Mouse (Mus musculus) neural tube, embryonic 12.5 days (tissue): ENCODE measurements at regions not wholly inside any gene's neighbourhood (a gene's known extent, or its start where the extent isn't known, plus 50 kb on each side); places are given as distances from the start of the nearest gene placed in this dataset.

ENCODE experiments used
- ATAC-seq: fragments of 200-750 bp; cut with Nextera tagmentation; 2 replicates; pipeline ENCODE4 v1.8.0; 2017; ENCODE audit warnings: low read depth, mild to moderate bottlenecking, moderate TSS enrichment, moderate library complexity; ENCODE audit not compliant: low FRiP score
- H3K27ac ChIP-seq: fragments of 300-500 bp; sonication (generic); 2 replicates; pipeline ENCODE4 v1.5.1; 2016
- H3K27me3 ChIP-seq: fragments of 300-500 bp; sonication (generic); replicated peaks from 2 replicates; pipeline ENCODE4 v1.6.1; 2016; ENCODE audit warnings: mild to moderate bottlenecking
- H3K36me3 ChIP-seq: fragments of 300-500 bp; sonication (generic); 2 replicates; pipeline ENCODE4 v1.6.1; 2016; ENCODE audit warnings: mild to moderate bottlenecking
- H3K4me1 ChIP-seq: fragments of 300-500 bp; sonication (generic); 2 replicates; pipeline ENCODE4 v1.6.1; 2016
- H3K4me2 ChIP-seq: fragments of 300-500 bp; sonication (generic); replicated peaks from 2 replicates; pipeline ENCODE4 v1.6.1; 2016; ENCODE audit warnings: mild to moderate bottlenecking
- H3K4me3 ChIP-seq: fragments of 300-500 bp; sonication (generic); 2 replicates; pipeline ENCODE4 v1.5.1; 2016
- H3K9ac ChIP-seq: fragments of 300-500 bp; sonication (generic); 2 replicates; pipeline ENCODE4 v1.6.1; 2016; ENCODE audit warnings: mild to moderate bottlenecking
- H3K9me3 ChIP-seq: fragments of 300-500 bp; sonication (generic); 2 replicates; pipeline ENCODE4 v1.6.1; 2016; ENCODE audit warnings: mild to moderate bottlenecking
- WGBS: fragments of 180-500 bp; shearing (Covaris S2); methylation state at CpG from one replicate; pipeline ENCODE4 v1.1.7; 2016; 5-methylcytosine and 5-hydroxymethylcytosine counted together

DNA sequence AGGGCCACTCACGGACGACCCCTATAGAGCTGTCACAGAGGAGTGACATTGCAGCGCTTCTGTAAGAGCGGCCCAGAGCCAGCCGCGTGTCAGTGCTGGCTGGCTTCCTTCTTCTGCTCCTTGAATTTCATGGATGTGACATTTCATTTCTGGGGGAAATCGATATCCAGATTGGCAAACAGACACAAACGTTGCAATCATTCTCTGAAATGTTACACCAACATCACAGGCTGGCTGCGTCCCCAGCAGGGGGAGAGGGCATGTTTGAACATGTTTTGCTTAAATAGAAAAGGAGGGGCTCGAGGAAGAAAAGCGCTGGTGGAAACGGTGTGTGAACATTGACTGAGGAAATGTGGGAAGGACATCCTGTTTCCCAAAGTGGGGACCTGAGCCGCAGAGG lies 417.4 kb upstream of the Kcnab2 start:
- 84% methylated on average over 13 of the region's 13 CpGs for WGBS

DNA sequence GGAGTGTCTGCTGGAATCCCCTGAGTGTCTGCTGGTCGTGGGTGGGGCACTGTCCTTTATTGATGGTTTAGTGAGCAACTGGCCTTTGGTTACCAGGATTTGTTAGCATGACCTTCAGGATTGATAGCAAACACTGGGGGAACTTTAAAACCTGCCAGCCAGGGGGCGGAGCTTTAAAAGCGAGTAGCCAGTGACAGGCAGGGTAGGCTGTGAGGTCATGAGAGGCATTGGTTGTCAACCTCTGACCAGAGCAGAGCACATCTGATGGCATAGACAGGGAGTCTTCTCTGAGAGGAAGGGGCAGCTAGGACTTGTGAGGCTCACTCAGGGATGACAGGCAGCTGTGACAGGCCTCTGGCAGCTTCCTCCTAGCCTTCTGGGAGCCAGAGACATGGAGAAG lies 415.3 kb upstream of the Kcnab2 start:
- H3K4me1 ChIP-seq: no peaks in the 10 kb centered on the region
- H3K27ac ChIP-seq: no peak overlapping the region
- H3K9me3 ChIP-seq: no peaks in the 10 kb centered on the region
- no peak overlapping the region for H3K9ac ChIP-seq
- H3K27me3 ChIP-seq: 0 out of 2 replicates have a peak, but pooled peaks cover 3% of the 10 kb centered on the region
- no peak for ATAC-seq
- H3K36me3 ChIP-seq: no peaks in the 10 kb centered on the region
- 83% methylated on average over 3 of the region's 3 CpGs for WGBS
- no peak overlapping the region for H3K4me2 ChIP-seq
- no peak overlapping the region for H3K4me3 ChIP-seq

More for the DNA sequence above, 417.4 kb upstream of the Kcnab2 start:
- no peak overlapping the region for H3K27ac ChIP-seq
- no peaks in the 10 kb centered on the region for H3K36me3 ChIP-seq
- H3K4me3 ChIP-seq: no peak overlapping the region
- H3K4me1 ChIP-seq: no peaks in the 10 kb centered on the region
- H3K9ac ChIP-seq: no peak overlapping the region
- H3K27me3 ChIP-seq: 0 out of 2 replicates have a peak, but pooled peaks cover 3% of the 10 kb centered on the region
- no peak overlapping the region for H3K4me2 ChIP-seq
- H3K9me3 ChIP-seq: no peaks in the 10 kb centered on the region
- no peak for ATAC-seq

DNA sequence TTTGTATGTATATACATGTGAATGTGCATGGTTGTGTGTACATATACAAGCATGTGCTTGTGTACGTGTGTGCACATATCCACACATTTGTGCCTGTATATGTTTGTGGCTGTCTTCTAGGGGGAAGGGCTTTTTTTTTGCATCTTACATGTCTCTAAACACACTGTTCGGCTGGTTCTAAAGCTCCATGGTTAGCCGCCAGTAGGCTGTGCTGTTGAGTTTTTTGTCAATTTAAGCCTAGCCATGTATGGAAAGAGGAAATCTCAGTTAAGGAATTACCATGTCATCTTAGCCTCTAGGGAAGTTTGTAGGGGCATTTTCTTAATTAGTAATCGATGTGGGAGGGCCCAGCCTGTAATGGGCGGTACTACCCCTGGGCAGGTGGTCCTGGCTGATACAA lies 411.5 kb upstream of the Kcnab2 start:
- no peaks in the 10 kb centered on the region for H3K9me3 ChIP-seq
- H3K4me3 ChIP-seq: no peak overlapping the region
- WGBS: 85% methylated on average over 5 of the region's 5 CpGs
- H3K36me3 ChIP-seq: no peaks in the 10 kb centered on the region
- no peak overlapping the region for H3K4me2 ChIP-seq
- no peaks in the 10 kb centered on the region for H3K27me3 ChIP-seq
- no peak overlapping the region for H3K27ac ChIP-seq
- H3K9ac ChIP-seq: no peak overlapping the region
- H3K4me1 ChIP-seq: no peaks in the 10 kb centered on the region
- no peak for ATAC-seq

DNA sequence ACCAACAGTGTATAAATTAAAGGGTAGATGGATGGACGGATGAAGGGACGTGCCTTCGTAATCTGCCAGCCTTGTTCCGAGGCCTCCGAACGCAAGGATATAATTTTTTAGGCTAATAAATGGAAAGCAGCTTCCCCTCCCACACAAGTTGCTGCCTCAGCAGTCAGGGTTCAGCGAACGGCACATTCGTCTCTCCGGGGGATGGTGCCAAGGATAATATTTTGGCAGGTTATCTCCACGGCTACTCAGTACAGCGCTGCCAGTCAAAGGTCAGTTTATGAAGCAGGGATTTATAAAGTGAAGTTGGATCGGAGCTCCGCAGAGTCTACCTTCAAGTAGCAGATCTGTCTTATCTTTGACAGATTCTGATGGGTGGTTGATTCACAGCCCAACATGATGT lies 410.6 kb upstream of the Kcnab2 start:
- H3K27me3 ChIP-seq: no peaks in the 10 kb centered on the region
- WGBS: 54% methylated on average over 14 of the region's 14 CpGs
- H3K9ac ChIP-seq: no peak overlapping the region
- no peaks in the 10 kb centered on the region for H3K36me3 ChIP-seq
- H3K4me1 ChIP-seq: no peaks in the 10 kb centered on the region
- H3K4me2 ChIP-seq: no peak overlapping the region
- no peak for ATAC-seq
- H3K27ac ChIP-seq: no peak overlapping the region
- no peaks in the 10 kb centered on the region for H3K9me3 ChIP-seq
- no peak overlapping the region for H3K4me3 ChIP-seq

DNA sequence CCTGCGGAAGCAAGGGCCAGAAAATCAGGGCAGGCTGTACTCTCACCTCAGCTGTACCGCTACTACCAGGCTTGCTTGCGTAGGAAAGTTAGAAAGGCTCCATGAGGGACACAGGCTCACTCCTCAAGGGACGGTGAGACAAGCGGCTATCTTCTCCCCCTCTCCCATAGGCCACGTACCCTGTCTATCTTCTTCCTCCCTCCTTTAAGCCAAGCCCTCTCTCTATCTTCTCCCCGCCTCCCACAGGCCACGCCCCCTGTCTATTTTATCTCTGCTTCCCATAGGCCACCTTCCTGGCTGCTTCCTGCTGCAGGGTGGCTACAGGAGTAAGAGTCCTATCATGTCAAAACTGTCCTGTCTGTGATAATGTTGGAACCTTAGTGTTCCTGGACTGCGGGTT lies 409.1 kb upstream of the Kcnab2 start:
- ATAC-seq: no peak
- 76% methylated on average over 9 of the region's 9 CpGs for WGBS
- H3K4me3 ChIP-seq: no peak overlapping the region

DNA sequence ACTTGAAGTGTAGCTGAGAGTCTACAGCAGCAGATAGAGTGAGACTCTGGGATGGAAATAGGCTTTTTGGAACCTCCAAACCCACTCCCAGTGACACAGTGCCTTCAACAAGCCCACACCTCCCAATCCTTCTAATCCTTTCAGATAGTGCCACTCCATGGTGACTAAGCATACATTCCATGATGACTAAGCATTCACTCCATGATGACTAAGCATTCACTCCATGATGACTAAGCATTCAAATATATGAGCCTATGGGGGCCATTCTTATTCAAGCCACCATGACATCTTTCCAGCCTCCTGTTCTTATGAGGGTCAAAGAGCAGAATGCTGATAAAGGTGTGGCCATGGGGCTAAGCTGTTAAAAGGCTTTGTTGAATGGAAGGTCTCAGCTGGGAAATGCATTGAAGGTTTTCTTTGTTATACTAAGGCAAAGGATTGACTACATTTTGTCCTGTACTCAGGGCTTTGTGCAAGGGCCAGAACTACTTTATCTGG lies 403.8 kb upstream of the Kcnab2 start:
- H3K36me3 ChIP-seq: no peaks in the 10 kb centered on the region
- H3K27ac ChIP-seq: no peak overlapping the region
- no peak overlapping the region for H3K4me3 ChIP-seq
- no peak overlapping the region for H3K9ac ChIP-seq
- H3K27me3 ChIP-seq: no peaks in the 10 kb centered on the region
- peaks cover 12% of the 10 kb centered on the region for H3K4me1 ChIP-seq
- ATAC-seq: no peak
- H3K9me3 ChIP-seq: peaks cover 5% of the 10 kb centered on the region; the same call in 1 of the 2 replicates
- no peak overlapping the region for H3K4me2 ChIP-seq

More for the DNA sequence above, 409.1 kb upstream of the Kcnab2 start:
- Histone ChIP-seq H3K4me1 (no peaks in the 10 kb centered on the region), H3K9me3 (no peaks in the 10 kb centered on the region), H3K27ac (no peak overlapping the region), H3K9ac (no peak overlapping the region), H3K27me3 (no peaks in the 10 kb centered on the region), H3K4me2 (no peak overlapping the region), H3K36me3 (no peaks in the 10 kb centered on the region)

DNA sequence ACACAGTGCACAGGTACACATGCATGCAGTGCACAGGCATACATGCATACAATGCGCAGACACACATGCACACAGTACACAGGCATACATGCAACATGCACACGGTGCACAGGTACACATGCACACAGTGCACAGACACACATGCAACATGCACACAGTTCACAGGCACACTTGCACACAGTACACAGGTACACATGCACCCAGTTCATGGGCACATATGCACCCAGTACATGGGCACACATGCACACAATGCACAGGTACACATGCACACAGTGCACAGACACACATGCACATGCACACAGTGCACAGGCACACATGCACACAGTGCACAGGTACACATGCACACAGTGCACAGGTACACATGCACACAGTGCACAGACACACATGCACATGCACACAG lies 402.7 kb upstream of the Kcnab2 start:
- Histone ChIP-seq H3K9me3 (peaks cover 5% of the 10 kb centered on the region; the same call in 1 of the 2 replicates), H3K9ac (no peak overlapping the region), H3K4me1 (peaks cover 12% of the 10 kb centered on the region), H3K27ac (no peak overlapping the region), H3K4me2 (no peak overlapping the region), H3K27me3 (no peaks in the 10 kb centered on the region), H3K36me3 (no peaks in the 10 kb centered on the region), H3K4me3 (no peak overlapping the region)
- 96% methylated on average over 2 of the region's 2 CpGs for WGBS
- ATAC-seq: no peak

DNA sequence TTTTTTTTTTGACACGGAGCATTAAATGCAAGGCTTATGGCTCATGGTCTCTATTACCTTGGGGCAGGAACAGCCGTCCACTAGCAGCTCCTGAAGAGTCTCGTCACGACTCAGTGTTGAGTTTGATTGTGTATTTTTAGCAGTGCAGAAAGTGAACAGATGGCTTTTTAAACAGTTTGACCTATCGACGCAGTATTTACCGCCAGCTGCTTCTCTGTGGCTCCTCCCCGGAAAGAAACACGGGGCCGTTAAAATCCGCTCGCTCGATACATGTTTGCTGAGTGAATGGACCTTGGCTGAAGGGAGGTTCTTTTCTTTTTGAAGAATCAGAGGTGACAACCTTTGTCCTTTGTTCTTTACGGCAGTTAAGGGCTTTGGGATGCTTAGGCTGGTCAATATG lies 401.3 kb upstream of the Kcnab2 start:
- Histone ChIP-seq H3K9me3 (peaks cover 5% of the 10 kb centered on the region; the same call in 1 of the 2 replicates), H3K4me3 (no peak overlapping the region), H3K27me3 (no peaks in the 10 kb centered on the region), H3K4me1 (peaks cover 12% of the 10 kb centered on the region), H3K4me2 (no peak overlapping the region), H3K36me3 (no peaks in the 10 kb centered on the region), H3K27ac (no peak overlapping the region), H3K9ac (no peak overlapping the region)
- WGBS: 31% methylated on average over 14 of the region's 14 CpGs
- no peak for ATAC-seq

DNA sequence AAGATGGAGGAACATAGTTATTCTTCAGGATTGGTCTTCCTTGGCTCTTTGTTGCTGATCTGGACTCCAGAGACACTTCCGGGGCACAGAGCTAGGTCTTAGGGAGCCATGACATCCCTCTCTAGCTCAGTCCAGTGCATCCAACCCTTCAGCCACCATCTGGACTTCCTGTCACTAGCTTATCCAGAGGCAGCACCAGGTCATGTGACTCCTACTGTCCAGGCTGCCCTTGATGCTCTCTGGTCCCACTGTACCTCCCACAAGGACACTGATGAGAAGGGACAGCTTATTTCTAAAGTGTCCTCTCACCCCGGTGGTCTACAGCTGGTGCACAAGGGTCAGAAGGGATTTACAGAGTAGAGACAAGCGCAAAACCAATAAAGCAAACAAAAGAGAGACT lies 400.7 kb upstream of the Kcnab2 start:
- no peak overlapping the region for H3K27ac ChIP-seq
- no peak overlapping the region for H3K9ac ChIP-seq
- H3K4me3 ChIP-seq: no peak overlapping the region
- H3K4me2 ChIP-seq: no peak overlapping the region
- peaks cover 12% of the 10 kb centered on the region for H3K4me1 ChIP-seq
- H3K27me3 ChIP-seq: no peaks in the 10 kb centered on the region
- no peaks in the 10 kb centered on the region for H3K36me3 ChIP-seq
- ATAC-seq: no peak
- peaks cover 5% of the 10 kb centered on the region; the same call in 1 of the 2 replicates for H3K9me3 ChIP-seq
- 64% methylated on average over 3 of the region's 3 CpGs for WGBS

DNA sequence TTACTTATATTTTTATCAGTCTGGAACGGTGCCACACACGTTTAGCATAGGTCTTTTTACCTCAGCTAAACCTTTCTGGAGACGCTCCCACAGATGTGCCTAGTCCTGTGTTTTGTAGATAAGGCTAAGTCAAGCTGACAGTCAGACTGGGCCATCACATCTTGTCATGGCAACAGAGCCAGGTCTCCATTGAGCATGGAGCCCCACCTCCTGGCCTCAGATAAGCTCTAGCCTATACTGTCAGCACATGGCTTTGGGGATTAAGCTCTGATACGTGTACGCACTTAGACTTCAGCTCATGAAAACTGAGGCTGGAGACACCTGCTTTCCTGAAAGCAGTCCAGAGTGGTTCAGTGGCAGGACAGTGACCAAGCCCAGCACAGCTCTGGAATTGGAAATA lies 392.4 kb upstream of the Kcnab2 start:
- Histone ChIP-seq H3K27me3 (no peaks in the 10 kb centered on the region), H3K36me3 (no peaks in the 10 kb centered on the region), H3K4me1 (no peaks in the 10 kb centered on the region), H3K27ac (no peak overlapping the region), H3K4me2 (no peak overlapping the region), H3K4me3 (no peak overlapping the region), H3K9ac (no peak overlapping the region), H3K9me3 (no peaks in the 10 kb centered on the region; the same call in 1 of the 2 replicates)
- no peak for ATAC-seq
- 94% methylated on average over 5 of the region's 5 CpGs for WGBS

DNA sequence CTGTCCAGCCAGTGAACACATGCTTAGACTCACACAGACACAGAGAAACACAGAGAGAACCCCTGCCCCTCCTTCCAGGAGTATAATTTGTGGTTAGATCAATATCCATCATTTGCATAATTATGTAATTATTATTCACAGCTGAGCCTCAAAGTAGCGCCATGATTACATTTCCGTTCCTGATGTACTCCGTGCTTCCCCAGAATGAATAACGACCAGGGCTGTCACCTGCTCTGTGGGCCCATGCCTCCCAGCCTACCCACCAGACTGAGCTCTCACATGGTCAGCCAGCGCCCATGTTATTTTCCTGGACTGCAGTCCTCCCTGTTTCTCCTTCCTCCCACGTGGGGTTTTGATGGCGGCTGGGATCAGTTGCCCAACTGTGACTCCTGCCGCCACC lies 388.2 kb upstream of the Kcnab2 start:
- H3K36me3 ChIP-seq: no peaks in the 10 kb centered on the region
- H3K9me3 ChIP-seq: no peaks in the 10 kb centered on the region; the same call in 1 of the 2 replicates
- no peak overlapping the region for H3K27ac ChIP-seq
- H3K4me2 ChIP-seq: no peak overlapping the region
- 75% methylated on average over 8 of the region's 8 CpGs for WGBS
- no peak overlapping the region for H3K9ac ChIP-seq
- ATAC-seq: no peak
- H3K27me3 ChIP-seq: no peaks in the 10 kb centered on the region; the same call in 1 of the 2 replicates
- H3K4me1 ChIP-seq: peaks cover 8% of the 10 kb centered on the region; the same call in 1 of the 2 replicates
- no peak overlapping the region for H3K4me3 ChIP-seq

DNA sequence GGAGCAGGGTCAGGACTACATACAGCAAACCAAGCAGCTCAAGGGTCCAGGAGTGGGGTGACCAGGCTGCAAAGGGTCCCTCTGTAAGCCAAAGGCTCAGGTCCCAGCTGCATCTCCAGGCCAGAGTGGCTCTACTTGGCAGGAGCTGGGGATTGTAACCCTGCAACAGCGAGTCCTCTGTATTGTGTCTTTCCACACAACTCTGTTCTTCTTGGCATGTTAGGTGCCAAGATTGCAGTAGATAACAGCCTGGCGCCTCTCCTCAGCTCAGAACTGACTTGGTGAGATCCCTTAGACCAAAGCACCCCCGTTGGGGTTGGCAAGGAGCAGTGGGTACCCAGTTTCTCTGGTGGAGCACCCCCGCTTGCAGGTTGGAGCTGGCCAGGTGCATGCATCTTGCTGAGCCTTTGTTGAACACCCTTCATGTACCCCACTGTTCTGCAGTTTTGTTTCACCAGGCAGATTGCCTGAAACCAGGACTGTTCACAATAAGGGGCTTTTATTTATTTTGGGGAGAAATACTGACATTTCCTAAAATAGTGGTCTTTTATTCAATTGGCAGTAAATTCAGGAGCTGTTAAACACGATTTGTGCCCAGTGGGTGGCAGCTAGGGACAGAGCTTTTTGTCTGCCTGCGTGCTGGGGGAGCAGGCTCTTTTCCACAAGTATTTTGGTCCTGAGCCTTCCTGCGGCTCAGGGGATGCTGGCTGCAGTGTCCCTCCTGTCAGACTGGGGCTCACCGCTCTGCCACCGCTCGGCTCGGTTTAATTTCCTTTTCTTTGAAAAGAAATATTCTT lies 385.3 kb upstream of the Kcnab2 start:
- no peak for ATAC-seq
- no peaks in the 10 kb centered on the region for H3K36me3 ChIP-seq
- H3K4me2 ChIP-seq: no peak overlapping the region
- no peak overlapping the region for H3K9ac ChIP-seq
- peaks cover 8% of the 10 kb centered on the region; the same call in 1 of the 2 replicates for H3K4me1 ChIP-seq
- H3K9me3 ChIP-seq: no peaks in the 10 kb centered on the region; the same call in 1 of the 2 replicates
- H3K27ac ChIP-seq: no peak overlapping the region
- 38% methylated on average over 11 of the region's 11 CpGs for WGBS
- no peak overlapping the region for H3K4me3 ChIP-seq
- no peaks in the 10 kb centered on the region; the same call in 1 of the 2 replicates for H3K27me3 ChIP-seq

DNA sequence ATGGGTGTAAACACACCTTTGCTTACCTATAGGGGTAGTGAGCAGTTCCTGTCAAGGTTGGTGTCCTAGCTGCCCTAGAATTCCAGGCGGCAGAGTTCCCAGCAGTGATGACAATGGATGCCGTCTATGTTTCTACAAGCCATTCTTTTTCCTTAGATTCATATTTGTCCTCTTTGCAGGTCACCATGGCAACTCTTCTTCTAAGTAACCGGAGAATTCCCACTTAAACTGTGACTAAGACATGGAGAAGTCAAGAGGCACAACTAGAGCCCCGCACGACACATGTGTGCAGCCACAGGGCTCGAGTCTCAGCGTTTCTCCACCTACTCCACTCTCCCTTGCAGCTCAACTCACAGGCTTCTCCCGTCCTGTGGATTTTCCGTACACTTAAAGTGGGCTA lies 381.5 kb upstream of the Kcnab2 start:
- 83% methylated on average over 9 of the region's 9 CpGs for WGBS

More for the DNA sequence above, 381.5 kb upstream of the Kcnab2 start:
- no peaks in the 10 kb centered on the region for H3K27me3 ChIP-seq
- no peak overlapping the region for H3K4me3 ChIP-seq
- no peaks in the 10 kb centered on the region for H3K9me3 ChIP-seq
- no peak overlapping the region for H3K9ac ChIP-seq
- H3K27ac ChIP-seq: no peak overlapping the region
- no peaks in the 10 kb centered on the region for H3K36me3 ChIP-seq
- ATAC-seq: no peak
- H3K4me1 ChIP-seq: peaks cover 8% of the 10 kb centered on the region; the same call in 1 of the 2 replicates
- no peak overlapping the region for H3K4me2 ChIP-seq
